Mouse (Mus musculus) midbrain, embryonic 10.5 days (tissue): ENCODE measurements at regions not wholly inside any gene's neighbourhood (a gene's known extent, or its start where the extent isn't known, plus 50 kb on each side); places are given as distances from the start of the nearest gene placed in this dataset.

ENCODE experiments used
- DNase-seq: peaks from one replicate; pipeline ENCODE4 v3.0.0-alpha.2; 2017; ENCODE audit warnings: low spot score
- H3K27ac ChIP-seq: fragments of 300-500 bp; sonication (generic); replicated peaks from 2 replicates; pipeline ENCODE4 v1.5.1; 2016; ENCODE audit warnings: mild to moderate bottlenecking
- H3K27me3 ChIP-seq: fragments of 300-500 bp; sonication (generic); 2 replicates; pipeline ENCODE4 v1.6.1; 2016; ENCODE audit warnings: low read depth, mild to moderate bottlenecking; ENCODE audit not compliant: poor library complexity, severe bottlenecking
- H3K36me3 ChIP-seq: fragments of 300-500 bp; sonication (generic); 2 replicates; pipeline ENCODE4 v1.6.1; 2016; ENCODE audit warnings: mild to moderate bottlenecking, moderate library complexity
- H3K4me1 ChIP-seq: fragments of 300-500 bp; sonication (generic); 2 replicates; pipeline ENCODE4 v1.6.1; 2016
- H3K4me3 ChIP-seq: fragments of 300-500 bp; sonication (generic); 2 replicates; pipeline ENCODE4 v1.5.1; 2016; ENCODE audit warnings: mild to moderate bottlenecking, moderate library complexity
- H3K9me3 ChIP-seq: fragments of 300-500 bp; sonication (generic); replicated peaks from 2 replicates; pipeline ENCODE4 v1.6.1; 2016; ENCODE audit warnings: mild to moderate bottlenecking
- WGBS: fragments of 180-500 bp; shearing (Covaris S2); methylation state at CpG from one replicate; pipeline ENCODE4 v1.1.7; 2016; 5-methylcytosine and 5-hydroxymethylcytosine counted together

DNA sequence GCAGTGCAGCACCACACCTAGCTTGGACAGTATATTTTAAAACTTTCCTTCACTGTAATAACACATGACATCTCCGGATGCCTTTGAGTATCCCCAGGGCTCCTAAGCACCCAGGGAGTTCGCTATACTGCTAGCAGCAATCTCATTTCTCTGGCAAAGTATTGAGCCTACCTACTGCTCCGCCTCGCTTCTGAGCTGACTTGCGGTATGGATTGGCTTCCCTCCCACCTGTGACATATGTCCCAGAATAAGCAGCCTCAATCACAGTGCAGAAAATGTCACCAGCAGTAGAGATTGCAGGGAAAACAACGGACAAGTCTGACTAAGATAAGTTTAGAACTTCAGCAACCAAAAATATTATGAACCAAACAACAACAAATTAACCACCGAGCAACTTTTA, 131.8 kb downstream of the Gm10260 start:
- Histone ChIP-seq H3K4me1 (no peaks in the 10 kb centered on the region), H3K9me3 (no peaks in the 10 kb centered on the region), H3K27me3 (no peaks in the 10 kb centered on the region), H3K27ac (no peak overlapping the region), H3K36me3 (no peaks in the 10 kb centered on the region), H3K4me3 (no peak overlapping the region)
- DNase-seq, result no peak
- 91% methylated on average over 7 of the region's 7 CpGs for WGBS

DNA sequence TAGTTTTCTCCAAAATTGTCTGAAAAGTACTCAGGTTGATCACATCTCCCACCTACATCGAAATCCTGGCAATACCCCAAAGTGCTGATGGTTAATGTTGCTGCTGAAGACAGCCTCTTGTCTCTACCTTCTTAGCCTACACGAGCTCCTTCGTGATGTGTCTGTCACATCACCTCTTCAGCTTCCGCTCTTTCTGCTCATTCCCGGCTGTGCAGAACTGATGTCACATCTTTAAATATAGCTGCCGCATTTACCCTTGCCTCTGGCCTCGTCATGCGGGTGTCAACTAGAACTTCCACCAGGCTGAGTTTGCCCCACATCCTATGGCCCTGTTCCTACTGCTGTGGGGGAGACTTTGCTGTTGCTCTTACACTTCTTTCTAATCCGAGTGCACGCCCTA, 133.2 kb downstream of the Gm10260 start:
- Histone ChIP-seq H3K27ac (no peak overlapping the region), H3K4me1 (no peaks in the 10 kb centered on the region), H3K36me3 (no peaks in the 10 kb centered on the region), H3K9me3 (no peaks in the 10 kb centered on the region), H3K27me3 (no peaks in the 10 kb centered on the region), H3K4me3 (no peak overlapping the region)
- DNase-seq, result no peak
- 91% methylated on average over 10 of the region's 10 CpGs for WGBS

DNA sequence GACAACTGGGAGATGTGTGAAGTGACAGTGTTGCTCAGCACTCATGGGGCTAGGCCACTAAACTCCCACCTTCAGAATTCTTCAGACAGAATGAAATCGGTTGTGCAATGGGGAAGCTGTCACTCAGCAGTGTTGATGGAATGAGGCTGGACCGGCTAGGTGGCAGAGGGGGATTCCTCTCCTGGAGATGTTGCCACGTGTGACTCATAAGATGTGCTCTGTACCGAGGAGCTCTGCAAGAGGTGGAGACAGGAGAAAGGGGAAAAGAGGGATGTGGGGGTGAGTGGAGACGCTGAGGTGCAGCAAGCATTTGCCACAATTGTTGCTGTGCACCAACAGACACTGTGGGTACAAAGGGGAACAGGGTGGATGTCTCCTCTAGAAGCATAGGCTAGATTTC, 133.6 kb downstream of the Gm10260 start:
- WGBS, result 84% methylated on average over 5 of the region's 5 CpGs
- Histone ChIP-seq H3K27me3 (no peaks in the 10 kb centered on the region), H3K36me3 (no peaks in the 10 kb centered on the region), H3K27ac (no peak overlapping the region), H3K4me3 (no peak overlapping the region), H3K9me3 (no peaks in the 10 kb centered on the region), H3K4me1 (no peaks in the 10 kb centered on the region)
- no peak for DNase-seq

DNA sequence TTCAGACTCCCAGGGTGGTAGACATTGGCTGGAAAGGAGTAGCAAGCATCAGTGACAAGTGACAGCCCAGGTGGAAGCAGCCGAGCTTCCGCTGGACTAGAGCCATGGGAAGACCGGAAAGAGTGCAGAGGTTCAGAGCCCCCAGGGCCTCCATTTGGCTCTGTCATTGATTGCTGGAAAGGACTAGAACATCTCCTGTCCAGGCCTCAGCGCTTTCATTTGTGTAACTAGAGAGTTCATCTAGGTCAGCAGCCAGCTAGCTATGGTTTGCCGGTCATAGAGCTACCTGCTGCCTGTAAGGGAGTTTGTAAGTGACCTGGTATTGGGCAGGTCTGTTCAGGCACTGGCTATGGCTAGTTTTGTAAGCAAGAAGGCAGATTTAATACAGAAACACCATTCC, 134.3 kb downstream of the Gm10260 start:
- DNase-seq, result no peak
- H3K36me3 ChIP-seq, result no peaks in the 10 kb centered on the region
- no peaks in the 10 kb centered on the region for H3K9me3 ChIP-seq
- WGBS, result 93% methylated on average over 5 of the region's 5 CpGs
- no peaks in the 10 kb centered on the region for H3K4me1 ChIP-seq
- H3K27me3 ChIP-seq, result no peaks in the 10 kb centered on the region
- no peak overlapping the region for H3K27ac ChIP-seq
- H3K4me3 ChIP-seq, result no peak overlapping the region

DNA sequence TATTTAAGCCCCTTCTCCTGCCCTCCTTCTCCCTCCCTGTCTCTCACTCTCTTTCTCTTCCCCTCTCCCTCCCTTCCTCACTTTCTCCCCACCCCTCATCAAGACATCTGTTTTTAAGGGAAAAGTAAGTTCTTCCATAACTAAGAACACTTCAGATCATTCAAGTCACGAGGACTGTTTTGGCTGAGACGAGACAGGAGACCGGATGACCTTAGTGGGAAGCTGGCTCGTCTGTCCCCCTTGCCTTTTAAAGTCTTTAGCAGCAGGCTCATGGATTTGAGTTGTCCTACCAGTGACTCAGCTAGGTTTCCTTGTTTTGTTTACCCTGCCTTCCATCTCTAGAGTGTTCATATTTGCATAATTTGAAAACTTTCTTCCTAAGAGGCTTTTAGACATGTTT, 135.0 kb downstream of the Gm10260 start:
- H3K9me3 ChIP-seq, result no peaks in the 10 kb centered on the region
- no peaks in the 10 kb centered on the region for H3K36me3 ChIP-seq
- no peak overlapping the region for H3K4me3 ChIP-seq
- H3K27me3 ChIP-seq, result no peaks in the 10 kb centered on the region
- 87% methylated on average over 4 of the region's 4 CpGs for WGBS
- H3K4me1 ChIP-seq, result no peaks in the 10 kb centered on the region
- no peak overlapping the region for H3K27ac ChIP-seq
- DNase-seq, result no peak

DNA sequence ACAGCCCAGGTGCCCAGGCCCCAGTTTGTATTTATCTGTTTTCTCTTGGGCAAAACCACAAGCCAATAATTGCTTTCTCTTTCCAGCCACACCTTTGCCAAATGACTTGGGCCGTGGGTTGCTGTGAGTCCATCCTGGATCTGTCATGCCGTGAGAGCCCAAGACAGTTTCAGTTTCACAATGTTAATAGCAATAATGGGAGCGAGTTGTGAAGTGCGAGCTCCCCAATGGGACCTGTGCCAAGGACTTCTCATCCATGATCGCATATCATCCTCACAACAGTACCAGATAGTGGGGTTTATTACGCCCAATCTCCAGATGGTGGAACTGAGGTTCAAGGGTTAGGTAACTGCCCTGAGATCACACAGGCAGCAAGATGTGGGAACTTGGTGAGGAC, 142.2 kb downstream of the Gm10260 start:
- 94% methylated on average over 6 of the region's 6 CpGs for WGBS
- no peak overlapping the region for H3K27ac ChIP-seq
- DNase-seq, result no peak

DNA sequence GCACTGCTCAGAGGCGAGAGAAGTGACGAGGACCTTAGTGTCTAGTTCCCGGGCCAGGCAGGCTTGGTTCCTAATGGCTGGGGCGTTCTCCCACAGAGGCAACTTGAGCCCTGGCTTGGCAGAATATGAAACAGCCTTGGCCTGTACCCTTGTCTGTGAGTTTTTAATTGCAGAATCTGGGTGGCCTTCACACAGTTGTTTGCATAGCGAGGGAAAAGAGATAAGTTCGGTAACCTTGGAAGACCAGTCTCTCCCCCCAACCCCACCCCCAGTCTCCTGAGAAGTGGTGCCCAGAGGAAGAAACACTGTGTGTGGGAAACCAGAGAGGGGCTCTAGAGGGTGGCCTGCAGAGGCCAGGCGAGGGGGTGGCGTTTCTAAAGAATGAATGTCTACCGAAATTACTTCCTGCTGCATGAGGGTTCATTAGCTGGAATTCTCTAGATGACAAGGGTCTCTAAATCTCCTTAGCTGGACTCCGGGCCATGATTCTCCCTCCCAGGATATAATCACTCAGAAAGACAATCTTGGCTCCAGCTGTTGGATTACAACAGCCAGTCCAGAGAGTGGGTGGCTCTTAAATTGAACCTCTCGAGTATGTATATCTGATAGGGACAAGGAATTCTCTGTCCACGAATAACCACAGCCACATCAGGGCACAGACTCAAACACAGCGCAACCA, 142.8 kb downstream of the Gm10260 start:
- no peaks in the 10 kb centered on the region for H3K36me3 ChIP-seq
- no peaks in the 10 kb centered on the region for H3K27me3 ChIP-seq
- H3K4me3 ChIP-seq, result no peak overlapping the region
- 0 out of 2 replicates have a peak, but pooled peaks cover 4% of the 10 kb centered on the region for H3K4me1 ChIP-seq
- no peak overlapping the region for H3K27ac ChIP-seq
- WGBS, result 75% methylated on average over 13 of the region's 13 CpGs
- no peaks in the 10 kb centered on the region for H3K9me3 ChIP-seq
- DNase-seq, result no peak

More for the DNA sequence above, 142.2 kb downstream of the Gm10260 start:
- Histone ChIP-seq H3K4me3 (no peak overlapping the region), H3K27me3 (no peaks in the 10 kb centered on the region), H3K9me3 (no peaks in the 10 kb centered on the region), H3K36me3 (no peaks in the 10 kb centered on the region), H3K4me1 (0 out of 2 replicates have a peak, but pooled peaks cover 4% of the 10 kb centered on the region)

DNA sequence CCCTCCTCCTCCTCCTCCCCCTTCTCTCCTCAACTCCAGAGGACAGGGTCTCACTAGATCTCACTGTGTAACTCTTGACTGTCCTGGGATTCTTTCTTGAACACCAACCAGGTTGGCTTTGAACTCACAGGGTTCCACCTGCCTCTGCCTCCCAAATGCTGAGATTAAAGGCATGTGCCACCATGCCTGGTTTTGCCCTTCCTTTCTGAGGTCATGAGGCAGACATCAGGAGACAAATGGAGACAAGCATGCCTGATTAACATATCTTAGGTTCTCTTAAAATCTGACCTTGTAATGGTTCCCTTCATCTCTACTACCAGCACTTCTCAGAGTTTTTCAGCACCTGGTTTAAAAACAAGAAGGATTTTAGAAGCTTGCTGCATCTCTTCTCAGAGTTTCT, 143.5 kb downstream of the Gm10260 start:
- H3K27ac ChIP-seq, result no peak overlapping the region
- 0 out of 2 replicates have a peak, but pooled peaks cover 4% of the 10 kb centered on the region for H3K4me1 ChIP-seq
- H3K27me3 ChIP-seq, result no peaks in the 10 kb centered on the region
- DNase-seq, result no peak
- no peaks in the 10 kb centered on the region for H3K9me3 ChIP-seq
- H3K36me3 ChIP-seq, result no peaks in the 10 kb centered on the region
- no peak overlapping the region for H3K4me3 ChIP-seq

DNA sequence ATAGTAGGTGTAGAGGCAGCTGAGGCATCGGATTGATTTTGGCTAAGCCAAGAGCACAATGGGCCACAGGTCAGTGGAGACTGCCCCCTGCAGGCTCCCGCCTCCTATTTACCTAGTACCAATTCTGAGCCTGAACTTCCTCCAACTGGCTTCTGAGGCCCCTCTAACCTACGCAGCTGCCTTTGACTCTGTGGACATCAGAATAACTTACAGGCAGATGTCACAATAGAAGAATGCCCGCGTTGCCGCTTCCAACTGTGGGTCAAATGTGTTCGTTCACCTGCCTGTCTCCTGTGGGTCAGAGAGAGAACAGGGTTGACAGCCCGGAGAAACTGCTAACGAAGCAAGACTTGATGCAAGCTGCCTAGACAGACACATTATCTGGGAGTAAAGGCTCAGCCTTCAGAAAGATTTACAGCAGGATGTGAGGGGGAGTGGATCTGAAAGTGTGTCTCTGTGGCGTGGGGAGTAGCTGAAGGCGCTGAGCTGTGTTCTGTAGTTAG, 153.2 kb downstream of the Gm10260 start:
- Histone ChIP-seq H3K9me3 (no peaks in the 10 kb centered on the region), H3K36me3 (no peaks in the 10 kb centered on the region), H3K4me1 (peaks cover 26% of the 10 kb centered on the region), H3K4me3 (no peak overlapping the region), H3K27ac (peak overlapping the region; percentile 39; the same call in 1 of the 2 replicates), H3K27me3 (no peaks in the 10 kb centered on the region)
- WGBS, result 39% methylated on average over 11 of the region's 11 CpGs
- DNase-seq, result peak; percentile 61

DNA sequence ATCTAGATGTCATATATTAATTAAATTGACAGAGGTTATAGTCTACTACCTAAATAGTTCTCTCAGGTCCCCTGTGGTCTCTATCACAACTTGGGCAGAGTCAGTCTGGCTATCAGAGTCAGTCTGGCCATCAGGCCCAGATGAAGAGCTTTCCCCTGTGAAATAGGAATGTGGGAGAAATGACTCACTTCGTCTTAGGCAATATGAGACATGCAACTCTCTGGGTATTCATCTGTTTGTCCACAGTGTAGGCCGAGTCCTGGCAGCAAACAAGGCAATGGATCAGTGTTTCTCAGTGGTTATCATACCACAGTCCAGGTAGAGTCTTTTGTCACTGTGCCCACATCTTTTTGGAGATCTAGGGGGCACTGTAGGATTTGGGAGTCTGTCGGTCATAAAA, 156.0 kb downstream of the Gm10260 start:
- Histone ChIP-seq H3K27ac (no peak overlapping the region), H3K36me3 (no peaks in the 10 kb centered on the region), H3K9me3 (no peaks in the 10 kb centered on the region), H3K4me1 (peaks cover 45% of the 10 kb centered on the region), H3K4me3 (no peak overlapping the region), H3K27me3 (no peaks in the 10 kb centered on the region; the same call in 1 of the 2 replicates)
- DNase-seq, result no peak
- WGBS, result 88% methylated on average over 3 of the region's 3 CpGs

DNA sequence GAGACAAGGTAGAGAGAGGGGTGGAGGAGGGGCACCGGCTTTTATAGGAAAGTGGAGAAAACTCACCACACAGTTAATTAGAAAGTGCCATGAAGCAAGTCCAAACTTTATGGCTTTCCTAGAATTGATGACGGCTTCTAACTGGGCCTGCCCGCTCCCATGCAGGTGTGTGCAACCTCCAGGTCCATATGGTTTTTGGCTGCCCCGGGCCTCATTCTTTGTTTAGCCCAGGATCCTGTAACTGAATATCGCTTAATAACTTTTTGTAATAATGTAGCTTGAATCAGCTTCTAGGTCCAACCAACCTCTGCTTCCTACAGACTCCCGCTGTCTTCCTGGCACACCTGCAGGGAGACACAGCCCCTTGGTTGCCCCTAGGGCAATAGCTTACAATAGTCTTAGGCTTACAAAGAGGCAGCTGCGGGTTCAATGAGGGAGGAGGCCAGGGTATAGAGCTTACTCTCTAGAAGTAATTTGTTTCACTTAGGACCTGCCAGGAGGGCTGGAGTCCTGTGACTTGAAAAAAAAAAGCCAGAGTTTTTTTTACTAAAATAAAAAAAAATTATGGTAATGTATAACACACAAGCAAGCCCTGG, 159.2 kb downstream of the Gm10260 start:
- no peaks in the 10 kb centered on the region; the same call in 1 of the 2 replicates for H3K27me3 ChIP-seq
- 74% methylated on average over 7 of the region's 7 CpGs for WGBS
- DNase-seq, result no peak
- no peak overlapping the region for H3K4me3 ChIP-seq
- H3K4me1 ChIP-seq, result peaks cover 36% of the 10 kb centered on the region
- H3K9me3 ChIP-seq, result 0 out of 2 replicates have a peak, but pooled peaks cover 4% of the 10 kb centered on the region
- H3K36me3 ChIP-seq, result no peaks in the 10 kb centered on the region
- H3K27ac ChIP-seq, result no peak overlapping the region

DNA sequence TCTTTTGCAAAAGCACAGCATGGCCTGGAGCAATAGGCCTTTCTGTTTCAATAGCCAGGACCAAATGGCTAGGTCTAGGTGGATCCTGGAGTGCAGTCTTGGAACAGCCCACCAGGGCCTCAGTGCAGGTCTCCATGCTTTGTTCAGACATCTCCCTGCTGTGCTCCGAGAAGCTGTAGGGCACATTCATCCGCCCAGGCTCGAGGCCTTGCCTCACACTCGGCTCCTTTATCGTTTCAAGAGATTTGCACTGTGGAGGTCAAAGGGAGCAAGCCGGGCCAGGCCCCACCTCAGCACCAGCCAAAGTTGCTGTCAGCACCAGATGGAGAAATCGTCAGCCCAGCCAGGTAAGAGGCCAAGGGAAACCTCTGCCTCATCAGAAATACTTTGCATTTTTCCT, 160.3 kb downstream of the Gm10260 start:
- H3K9me3 ChIP-seq, result 0 out of 2 replicates have a peak, but pooled peaks cover 4% of the 10 kb centered on the region
- peaks cover 32% of the 10 kb centered on the region for H3K4me1 ChIP-seq
- no peak overlapping the region for H3K4me3 ChIP-seq
- H3K27me3 ChIP-seq, result no peaks in the 10 kb centered on the region; the same call in 1 of the 2 replicates
- 76% methylated on average over 7 of the region's 7 CpGs for WGBS
- no peaks in the 10 kb centered on the region for H3K36me3 ChIP-seq
- H3K27ac ChIP-seq, result no peak overlapping the region; the same call in 1 of the 2 replicates
- no peak for DNase-seq
